Mouse (Mus musculus) testis, adult 2 months (tissue): ENCODE data around the gene Ppp1r12b. TPM values are rescaled to one million over a fixed set of nuclear protein-coding genes. Genes with fewer than 3 reads are reported as not detected.

Experiments
- H3K27ac ChIP-seq: fragments of 200-500 bp; 2 replicates; pipeline ENCODE4 v1.5.1; 2012; ENCODE audit warnings: low read depth, low read length; ENCODE audit not compliant: control insufficient read depth, insufficient read depth
- H3K27me3 ChIP-seq: fragments of 200-500 bp; 2 replicates; pipeline ENCODE4 v1.6.1; 2012; ENCODE audit warnings: mild to moderate bottlenecking, low read length, moderate library complexity; ENCODE audit not compliant: control insufficient read depth, insufficient read depth
- H3K36me3 ChIP-seq: fragments of 200-500 bp; 2 replicates; pipeline ENCODE4 v1.6.1; 2012; ENCODE audit warnings: mild to moderate bottlenecking, low read length; ENCODE audit not compliant: control insufficient read depth, insufficient read depth
- H3K4me1 ChIP-seq: fragments of 200-500 bp; 2 replicates; pipeline ENCODE4 v1.6.1; 2012; ENCODE audit warnings: low read length; ENCODE audit not compliant: control insufficient read depth, insufficient read depth
- H3K4me3 ChIP-seq: fragments of 200-500 bp; 2 replicates; pipeline ENCODE4 v1.5.1; 2012; ENCODE audit warnings: low read depth, mild to moderate bottlenecking, low read length, moderate library complexity, mixed read lengths; ENCODE audit not compliant: control insufficient read depth
- CTCF ChIP-seq: fragments of 200-500 bp; IDR thresholded peaks from 2 replicates; pipeline ENCODE4 v1.5.1; 2012; ENCODE audit warnings: low read depth, mild to moderate bottlenecking, inconsistent platforms, low read length, moderate library complexity; ENCODE audit not compliant: control insufficient read depth, insufficient read depth, insufficient replicate concordance
- POLR2A ChIP-seq: fragments of 200-500 bp; IDR thresholded peaks from 2 replicates; pipeline ENCODE4 v1.6.1; 2012; ENCODE audit warnings: low read depth, mild to moderate bottlenecking, inconsistent platforms, low read length, moderate library complexity; ENCODE audit not compliant: control insufficient read depth
- polyA plus RNA-seq: library from polyadenylated mRNA; depleted of rRNA; stranded (reverse); fragments of >200 nt; gene quantifications from 2 replicates; pipeline ENCODE4 v1.2.3, GENCODE M21; 2012

The Ppp1r12b gene
- polyA plus RNA-seq, 1 experiment, result 7.1 TPM

- Histone ChIP-seq H3K27ac (no peak overlapping the region), H3K36me3 (no peaks in the 10 kb centered on the region), H3K4me1 (no peaks in the 10 kb centered on the region), H3K27me3 (no peaks in the 10 kb centered on the region), H3K4me3 (no peak overlapping the region)
- TF ChIP-seq CTCF (no peak), POLR2A (no peak)
Observed at GRCm38 (mm10) chr1:134784481-134784880, 171.3 kb downstream of the Ppp1r12b start.

GRCm38 (mm10) chr1:134783958-134784357 is 171.8 kb downstream of the Ppp1r12b start:
- no peaks in the 10 kb centered on the region for H3K36me3 ChIP-seq
- H3K27me3 ChIP-seq, result no peaks in the 10 kb centered on the region
- TF ChIP-seq POLR2A (no peak), CTCF (no peak)
- no peak overlapping the region for H3K4me3 ChIP-seq
- no peak overlapping the region for H3K27ac ChIP-seq
- no peaks in the 10 kb centered on the region for H3K4me1 ChIP-seq

- no peaks in the 10 kb centered on the region for H3K27me3 ChIP-seq
- TF ChIP-seq CTCF (no peak), POLR2A (no peak)
- H3K27ac ChIP-seq, result no peak overlapping the region
- no peaks in the 10 kb centered on the region; the same call in 1 of the 2 replicates for H3K4me1 ChIP-seq
- H3K4me3 ChIP-seq, result no peak overlapping the region
- H3K36me3 ChIP-seq, result no peaks in the 10 kb centered on the region
Observed at GRCm38 (mm10) chr1:134782797-134783196, 172.9 kb downstream of the Ppp1r12b start.

GRCm38 (mm10) chr1:134777936-134778548 is 177.7 kb downstream of the Ppp1r12b start:
- no peaks in the 10 kb centered on the region for H3K27me3 ChIP-seq
- H3K4me3 ChIP-seq, result no peak overlapping the region
- TF ChIP-seq POLR2A, result no peak
- TF ChIP-seq CTCF, result no peak
- H3K27ac ChIP-seq, result no peak overlapping the region
- peaks cover 6% of the 10 kb centered on the region for H3K4me1 ChIP-seq
- H3K36me3 ChIP-seq, result no peaks in the 10 kb centered on the region; the same call in none of the 2 replicates

- Histone ChIP-seq H3K4me1 (peaks cover 6% of the 10 kb centered on the region), H3K36me3 (no peaks in the 10 kb centered on the region; the same call in none of the 2 replicates), H3K27ac (no peak overlapping the region), H3K27me3 (no peaks in the 10 kb centered on the region), H3K4me3 (no peak overlapping the region)
- TF ChIP-seq POLR2A (no peak), CTCF (no peak)
Observed at GRCm38 (mm10) chr1:134777201-134777885, 178.4 kb downstream of the Ppp1r12b start.

- Histone ChIP-seq H3K36me3 (no peaks in the 10 kb centered on the region; the same call in none of the 2 replicates), H3K27me3 (no peaks in the 10 kb centered on the region), H3K4me1 (peaks cover 6% of the 10 kb centered on the region), H3K27ac (no peak overlapping the region), H3K4me3 (no peak overlapping the region)
- TF ChIP-seq POLR2A (no peak), CTCF (no peak)
Observed at GRCm38 (mm10) chr1:134775631-134776030, 180.1 kb downstream of the Ppp1r12b start.

- peaks cover 6% of the 10 kb centered on the region for H3K4me1 ChIP-seq
Observed at GRCm38 (mm10) chr1:134774728-134775287, 180.9 kb downstream of the Ppp1r12b start.

More at GRCm38 (mm10) chr1:134774728-134775287, 180.9 kb downstream of the Ppp1r12b start:
- Histone ChIP-seq H3K27me3 (no peaks in the 10 kb centered on the region), H3K36me3 (no peaks in the 10 kb centered on the region; the same call in none of the 2 replicates), H3K4me3 (no peak overlapping the region), H3K27ac (no peak overlapping the region; the same call in 1 of the 2 replicates)
- TF ChIP-seq POLR2A (no peak), CTCF (no peak)
